Mouse (Mus musculus): ENCODE data around the gene Pes1.
"Not testable (repeated sequence)": the region's sequence is repeated elsewhere in the genome, so short reads cannot be mapped to it uniquely, and the experiment has no call there.

The Pes1 gene

DNA sequence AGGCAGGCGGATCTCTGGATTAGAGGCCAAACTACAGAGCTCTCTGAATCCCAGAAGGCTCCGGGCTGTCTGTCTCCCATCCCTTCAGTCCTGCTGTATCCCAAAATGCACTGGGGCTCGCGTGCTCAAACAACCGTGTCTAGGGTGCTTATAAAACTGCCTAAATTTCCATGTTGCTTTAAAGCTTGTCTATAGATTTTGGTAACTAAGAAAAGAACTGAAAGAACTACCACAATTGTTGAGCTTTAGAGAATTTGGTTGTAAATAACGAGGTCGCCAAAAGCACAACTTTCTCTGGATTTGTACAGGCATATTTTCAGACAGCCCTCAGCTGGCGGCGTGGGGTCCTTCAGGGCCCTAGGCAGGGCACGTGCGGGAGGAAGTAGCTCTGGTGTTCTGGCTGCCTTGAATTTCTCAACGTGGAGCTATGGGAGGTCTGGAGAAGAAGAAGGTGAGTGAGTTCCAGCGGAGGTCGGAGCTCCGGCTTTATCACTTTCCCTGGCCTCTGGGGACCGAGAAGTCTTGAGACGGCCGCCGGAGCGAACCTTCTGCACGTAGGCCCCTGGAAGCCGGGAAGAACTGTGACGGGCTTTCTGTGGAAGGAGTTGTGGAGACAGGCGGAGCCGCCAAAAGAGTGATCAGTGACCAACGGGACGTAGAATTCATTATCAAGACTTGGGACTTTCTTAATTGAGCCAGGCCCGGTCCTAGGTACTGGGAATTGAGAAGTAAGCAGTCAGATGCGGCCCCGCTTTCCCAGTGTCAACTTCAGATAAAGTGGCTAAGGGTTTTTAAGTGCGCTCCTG is at the start of gene Pes1:
Gene Pes1 (plus strand): TSS at position 366 of the 806 bp plus-strand sequence.
- in situ Hi-C loops (cut with MboI, MseI): no loop called here

DNA sequence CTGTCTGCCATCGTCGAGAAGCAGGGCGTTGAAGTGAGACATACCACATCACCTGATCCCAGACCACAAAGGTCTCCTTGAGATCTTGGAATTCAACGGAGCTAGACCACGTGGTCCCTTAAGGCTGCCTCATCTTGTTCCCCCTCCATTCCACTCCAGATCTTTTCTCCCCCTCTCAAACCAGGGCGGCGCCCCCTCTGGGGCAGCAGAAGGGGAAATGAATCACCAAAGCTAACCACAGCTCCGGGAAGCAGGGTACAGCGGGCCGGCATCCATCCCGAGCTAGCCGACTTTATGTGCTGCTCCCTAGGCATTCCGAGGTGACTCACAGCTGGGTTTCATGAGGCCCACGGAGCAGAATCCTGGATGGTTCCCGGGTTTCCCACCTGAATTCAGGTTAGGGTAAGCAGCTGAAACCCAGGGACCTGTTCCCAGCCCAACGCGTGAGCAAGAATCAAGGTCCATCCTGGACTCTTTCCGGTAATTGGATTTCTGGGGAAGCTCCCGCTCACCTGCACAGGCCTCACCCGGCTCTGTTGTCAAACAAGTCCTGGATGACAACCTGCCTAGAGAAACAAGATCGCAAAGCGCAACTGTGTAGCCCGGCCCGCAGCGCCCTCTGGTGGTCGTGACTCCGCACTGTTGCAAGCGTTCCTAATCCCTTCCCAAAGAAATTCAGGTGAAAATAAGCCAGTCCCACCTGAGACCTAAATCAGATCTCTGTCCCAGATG is 49.5 kb upstream of the Pes1 start, which contains the start of gene Slc35e4:
Gene Slc35e4 (minus strand): TSS at position 556 of the 732 bp plus-strand sequence.
- in situ Hi-C loops (cut with MboI, MseI): no loop called here

GRCm38 (mm10) chr11:3918738-3919137 is 45.0 kb upstream of the Pes1 start:
- in situ Hi-C loops (cut with MboI, MseI): no loop called here

DNA sequence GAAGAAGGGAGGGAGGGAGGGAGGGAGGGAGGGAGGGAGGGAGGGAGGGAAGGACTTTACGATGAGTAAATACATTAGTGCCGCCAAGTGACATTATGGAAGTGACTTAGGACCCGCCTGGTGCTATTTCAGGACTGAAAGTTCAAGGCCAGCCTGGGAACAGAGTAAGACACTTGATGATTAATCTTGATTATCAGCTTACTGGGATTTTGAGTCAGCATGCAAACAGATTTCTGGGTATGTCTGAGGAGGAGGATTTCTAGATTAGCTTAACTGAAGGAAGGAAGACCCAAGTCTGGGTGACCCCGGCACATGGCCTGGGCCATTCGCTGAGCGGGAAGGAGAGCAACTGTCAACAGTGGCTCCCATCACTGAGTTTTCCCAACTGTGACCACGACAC is 43.3 kb upstream of the Pes1 start:
- in situ Hi-C loops (cut with MboI, MseI): no loop called here

DNA sequence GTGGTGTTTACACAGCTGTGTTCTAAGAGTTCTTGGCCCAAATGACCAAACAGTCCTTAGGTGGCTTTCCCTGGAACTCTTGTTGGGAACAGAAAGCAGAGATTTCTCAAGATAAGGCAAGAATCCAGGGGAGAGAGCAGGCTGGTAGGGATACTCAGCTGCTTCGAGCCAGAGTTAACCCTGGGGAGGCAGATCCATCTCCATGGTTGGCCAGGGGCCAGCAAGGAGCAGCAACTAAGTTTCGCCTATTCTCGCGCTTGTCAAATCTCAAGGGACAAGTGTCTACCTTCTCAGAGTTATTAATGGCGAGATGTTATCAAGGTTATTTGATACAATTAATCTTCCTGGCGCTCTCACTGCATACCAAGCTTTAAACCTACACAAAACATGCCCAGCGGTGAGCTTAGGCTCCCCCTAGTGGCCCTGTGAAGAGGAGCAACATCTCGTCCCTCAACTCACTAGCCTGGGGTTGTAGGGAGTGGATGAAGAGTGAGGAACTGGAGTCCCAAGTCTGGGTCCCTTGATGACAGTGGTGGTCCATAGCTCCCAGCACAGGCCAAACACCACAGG is 42.4 kb upstream of the Pes1 start:
- in situ Hi-C loops (cut with MboI, MseI): no loop called here

DNA sequence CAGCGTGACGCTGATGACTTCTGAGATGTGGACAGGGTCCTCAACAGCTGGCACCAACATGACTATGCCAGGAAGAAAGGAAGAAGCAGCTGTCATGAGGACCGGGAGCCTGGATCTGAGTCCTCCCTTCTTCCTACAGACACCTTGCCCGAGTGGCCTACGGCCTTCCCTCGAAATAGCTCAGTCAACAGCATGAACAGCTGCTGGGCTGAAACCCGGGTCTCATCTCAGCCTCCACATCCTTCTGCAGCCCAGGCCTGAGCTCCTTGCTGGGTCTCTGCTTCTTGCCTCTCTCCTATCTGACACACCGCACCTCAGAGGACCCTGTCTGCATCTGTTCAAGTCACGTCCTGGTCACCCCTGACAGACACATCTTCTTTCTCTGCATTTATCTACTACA is 41.7 kb upstream of the Pes1 start:
- in situ Hi-C loops (cut with MboI, MseI): no loop called here

DNA sequence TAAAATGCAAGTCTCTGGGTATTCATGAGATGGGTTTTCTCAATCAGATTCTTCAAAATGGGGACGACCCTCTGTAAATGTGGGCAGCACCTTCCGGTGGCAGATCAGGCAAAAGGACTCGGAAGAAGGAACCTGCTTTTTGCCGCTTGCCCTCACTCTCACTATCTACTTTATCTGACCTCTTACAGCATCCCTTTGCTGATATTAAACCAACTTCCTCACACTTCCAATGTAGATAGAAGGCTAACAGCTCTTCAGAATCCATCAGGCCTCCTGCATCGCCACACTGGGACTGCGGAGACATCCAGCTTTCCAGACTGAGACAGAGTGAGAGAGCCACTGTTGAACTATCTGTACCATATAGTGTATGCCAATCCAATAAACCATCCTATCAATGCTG is 41.0 kb upstream of the Pes1 start:
- in situ Hi-C loops (cut with MboI, MseI): no loop called here

DNA sequence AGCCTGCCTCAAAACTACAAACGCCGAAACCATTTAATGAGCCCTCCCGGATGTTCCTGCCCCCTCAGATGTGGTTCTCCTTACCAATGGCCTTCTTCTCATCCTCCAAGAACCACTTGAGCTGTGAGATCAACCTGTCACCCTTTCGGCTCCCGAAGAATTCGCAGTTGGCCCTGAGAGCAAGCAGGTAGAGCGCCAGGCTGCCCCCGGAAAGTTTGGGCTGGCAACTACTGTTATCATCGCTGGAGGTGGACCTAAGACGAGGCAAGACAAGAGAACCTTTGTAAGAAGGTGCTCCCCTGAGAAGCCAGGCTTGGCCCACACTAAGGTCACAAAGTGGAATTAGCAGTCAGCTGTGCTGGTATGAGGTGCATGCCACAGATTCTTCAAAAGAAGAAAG is 37.9 kb upstream of the Pes1 start:
- in situ Hi-C loops (cut with MboI, MseI): no loop called here

- in situ Hi-C loops (cut with MboI, MseI): no loop called here
These were observed 33.8 kb upstream of the Pes1 start for GRCm38 (mm10) chr11:3930019-3930418.

DNA sequence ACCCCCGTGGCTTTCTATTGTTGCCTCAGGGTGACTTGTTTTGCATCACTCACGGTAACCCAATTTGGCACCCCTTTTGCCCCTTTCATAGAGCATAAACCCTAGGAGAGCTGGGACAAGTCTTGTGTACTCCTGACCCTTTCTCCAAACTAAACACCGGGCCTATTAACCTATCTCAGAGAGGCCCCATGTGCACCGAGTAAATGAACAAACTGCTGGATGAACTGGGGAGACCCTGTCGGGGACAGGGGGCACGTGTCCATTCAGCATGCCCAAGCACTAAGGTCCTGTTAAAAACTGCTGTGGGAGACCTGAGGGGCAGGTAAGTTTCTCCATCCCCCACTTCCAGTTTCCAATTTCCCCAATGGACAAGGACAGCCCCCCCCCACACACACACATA is 32.8 kb upstream of the Pes1 start:
- in situ Hi-C loops (cut with MboI, MseI): no loop called here

DNA sequence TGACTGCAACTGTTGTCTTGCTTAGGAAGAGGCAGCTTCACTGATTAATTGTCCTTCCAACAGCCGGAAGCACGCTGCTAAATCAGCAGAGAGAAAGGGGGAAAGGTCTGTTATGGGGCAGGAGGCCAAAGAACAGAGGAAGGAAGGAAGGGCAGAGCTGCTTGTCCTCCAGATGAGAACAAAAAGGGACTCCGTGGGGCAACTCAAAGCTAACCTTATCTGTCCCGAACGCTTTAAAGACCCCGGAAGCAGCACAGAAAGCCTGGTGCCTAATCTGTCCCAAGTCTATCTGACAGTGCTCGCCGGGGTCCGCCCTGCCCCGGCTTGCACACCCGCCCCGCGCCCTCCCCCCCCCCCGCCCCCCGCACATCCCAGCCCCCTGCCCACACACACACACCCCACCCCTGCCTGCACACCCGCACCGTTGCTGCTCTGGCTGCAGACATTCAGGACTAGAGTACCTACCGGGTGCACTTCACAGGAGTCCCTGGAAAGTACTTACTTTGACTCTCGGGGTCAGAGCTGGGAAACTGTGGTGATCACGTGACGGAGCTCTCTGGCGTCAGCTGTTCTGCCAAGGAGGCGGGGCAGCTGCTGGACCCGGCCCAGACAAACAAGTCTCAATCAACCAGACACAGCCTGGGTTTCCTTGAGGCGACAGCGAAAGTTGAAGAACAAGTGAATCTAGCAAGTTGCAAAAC is 32.1 kb upstream of the Pes1 start, which contains the start of gene Tcn2:
Gene Tcn2 (minus strand): TSS at position 649 of the 701 bp plus-strand sequence.
- in situ Hi-C loops (cut with MboI, MseI): no loop called here

DNA sequence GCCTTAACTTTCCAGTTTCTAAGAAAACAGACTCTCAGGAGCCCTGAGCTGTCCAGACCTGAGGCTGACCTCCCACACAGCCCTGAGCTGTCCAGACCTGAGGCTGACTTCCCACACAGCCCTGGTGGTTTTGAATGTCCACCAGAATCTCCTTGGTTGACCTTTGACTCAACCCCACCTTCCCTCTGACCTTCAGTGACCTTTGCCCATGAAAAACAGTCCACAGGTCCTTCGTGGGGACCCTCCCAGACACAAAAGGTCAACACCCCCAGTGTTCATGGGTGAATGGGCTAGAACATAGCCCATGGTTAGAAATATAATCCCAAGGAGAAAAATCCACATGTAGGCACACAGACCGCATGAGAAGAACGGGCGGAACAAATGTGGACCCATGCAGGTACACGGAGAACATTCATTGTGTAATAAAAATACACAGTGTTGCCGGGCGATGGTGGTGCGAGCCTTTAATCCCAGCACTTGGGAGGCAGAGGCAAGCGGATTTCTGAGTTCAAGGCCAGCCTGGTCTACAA is 30.0 kb upstream of the Pes1 start:
- in situ Hi-C loops (cut with MboI, MseI): no loop called here

DNA sequence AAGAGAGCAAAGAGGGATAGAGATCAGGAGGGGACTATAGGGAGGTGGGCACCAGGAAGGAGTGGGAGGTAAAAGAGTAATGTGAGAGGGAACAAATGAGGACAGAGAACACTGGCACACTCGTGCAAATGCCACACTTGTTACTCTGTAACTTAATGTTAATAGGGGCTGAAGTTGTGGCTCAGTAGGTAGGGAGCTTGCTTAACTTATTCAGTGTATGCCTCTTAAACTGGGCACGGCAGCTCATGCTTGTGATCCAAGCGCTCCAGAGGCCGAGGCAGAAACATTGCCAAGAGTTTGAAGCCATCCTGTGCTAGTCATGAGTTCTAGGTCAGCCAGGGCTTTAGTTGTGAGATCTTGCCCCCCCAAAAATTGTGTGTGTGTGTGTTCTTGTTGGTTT is 28.6 kb upstream of the Pes1 start:
- in situ Hi-C loops (cut with MboI, MseI): no loop called here

DNA sequence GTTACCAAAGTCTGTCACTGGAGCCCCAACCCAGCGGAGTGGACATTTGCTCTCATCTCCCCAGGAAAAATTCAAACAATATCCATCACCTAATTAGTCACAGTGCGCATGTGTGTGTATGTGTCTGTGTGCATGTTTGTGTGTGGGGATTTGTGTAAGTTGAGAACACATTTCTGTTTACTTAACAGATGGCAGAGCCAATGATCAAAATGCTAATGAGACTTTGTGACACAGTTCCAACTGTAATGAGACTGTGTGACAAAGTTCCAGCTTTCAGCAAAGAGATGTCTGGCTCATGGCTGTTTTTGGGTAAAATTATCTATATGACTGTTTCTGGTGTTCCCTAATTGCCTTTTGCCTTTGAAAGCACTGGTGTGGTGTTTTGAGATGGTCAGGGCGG is 27.5 kb upstream of the Pes1 start:
- in situ Hi-C loops (cut with MboI, MseI): no loop called here

GRCm38 (mm10) chr11:3937321-3937874 is 26.4 kb upstream of the Pes1 start:
- in situ Hi-C loops (cut with MboI, MseI): no loop called here

GRCm38 (mm10) chr11:3941371-3941770 is 22.4 kb upstream of the Pes1 start:
- in situ Hi-C loops (cut with MboI, MseI): no loop called here

DNA sequence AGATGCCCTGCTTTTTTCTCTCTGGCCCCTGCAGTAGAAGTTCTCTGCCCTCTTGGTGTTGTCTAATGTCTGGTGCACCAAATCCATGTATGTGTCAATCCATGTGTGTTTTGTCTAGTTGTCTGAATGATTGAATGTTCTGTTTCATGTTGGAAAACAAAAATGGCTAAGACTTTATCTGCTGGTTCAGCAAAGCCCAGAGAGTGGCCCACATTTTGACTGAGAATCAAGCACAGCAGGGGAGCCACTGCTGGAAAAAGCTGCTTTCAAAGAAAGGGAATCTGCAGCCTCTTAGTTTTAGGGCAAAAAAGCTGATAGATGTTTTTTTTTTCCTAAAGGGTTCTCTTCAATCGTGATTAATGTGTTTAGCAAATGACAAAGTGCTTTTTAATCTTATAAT is 17.4 kb upstream of the Pes1 start:
- in situ Hi-C loops (cut with MboI, MseI): no loop called here

DNA sequence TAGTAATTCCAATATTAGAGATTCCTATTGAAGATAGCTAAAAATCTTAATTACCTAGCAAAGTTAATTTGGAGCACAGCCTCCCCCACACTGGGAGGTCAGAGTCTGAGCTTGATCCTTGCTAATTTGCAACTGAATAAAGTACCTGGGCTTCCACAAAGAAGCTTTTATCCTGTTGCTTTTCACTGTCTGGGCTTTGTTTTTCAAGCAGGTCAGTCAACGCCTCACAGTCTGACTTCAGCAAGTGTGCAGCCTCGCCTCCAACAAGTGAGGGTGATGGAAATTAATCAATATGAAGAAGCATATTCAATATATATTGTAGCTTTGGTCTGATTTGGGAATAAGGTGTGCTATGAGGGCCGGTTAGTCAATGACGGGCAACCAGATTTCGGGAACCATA is 8.9 kb upstream of the Pes1 start:
- in situ Hi-C loops (cut with MboI, MseI): not testable (repeated sequence)

GRCm38 (mm10) chr11:3955371-3955770 is 8.4 kb upstream of the Pes1 start:
- in situ Hi-C loops (cut with MboI, MseI): not testable (repeated sequence)

DNA sequence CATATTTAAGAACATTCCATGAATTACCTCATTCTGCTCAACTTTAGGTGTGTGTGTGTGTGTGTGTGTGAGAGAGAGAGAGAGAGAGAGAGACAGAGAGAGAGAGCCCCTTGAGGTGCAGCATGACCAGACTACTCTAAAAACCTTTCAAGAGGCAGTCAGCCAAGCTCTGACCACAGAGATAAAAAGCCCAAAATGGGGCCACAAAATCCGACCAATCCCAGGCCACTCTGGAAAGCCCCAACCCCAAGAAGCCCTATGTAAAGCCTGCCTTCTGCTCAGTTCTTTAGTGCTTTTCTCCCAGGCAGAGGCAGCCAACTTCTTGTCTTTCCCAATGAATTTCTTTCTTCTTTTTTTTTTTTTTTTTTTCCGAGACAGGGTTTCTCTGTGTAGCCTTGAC is 2.9 kb upstream of the Pes1 start:
- in situ Hi-C loops (cut with MboI, MseI): no loop called here

DNA sequence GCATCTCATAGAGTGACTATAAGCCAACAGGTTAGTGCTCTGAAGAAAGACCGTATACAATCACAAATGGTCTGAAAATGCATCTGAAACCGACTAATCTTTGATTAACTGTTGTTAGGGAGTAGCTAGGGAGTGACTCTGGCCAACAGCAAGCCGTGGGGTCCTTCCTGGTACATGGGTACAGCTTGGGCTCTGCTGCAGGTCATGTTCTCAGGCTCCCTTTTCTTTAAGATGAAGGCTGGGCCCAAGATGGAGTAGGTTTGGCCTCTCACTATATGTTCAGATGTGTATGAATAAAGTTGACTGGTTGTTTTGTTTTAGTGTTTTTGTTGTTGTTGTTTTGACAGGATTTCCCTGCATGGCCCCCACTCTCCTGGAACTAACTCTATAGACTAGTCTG is 2.0 kb upstream of the Pes1 start:
- in situ Hi-C loops (cut with MboI, MseI): no loop called here
